In the genomic region with DNA sequence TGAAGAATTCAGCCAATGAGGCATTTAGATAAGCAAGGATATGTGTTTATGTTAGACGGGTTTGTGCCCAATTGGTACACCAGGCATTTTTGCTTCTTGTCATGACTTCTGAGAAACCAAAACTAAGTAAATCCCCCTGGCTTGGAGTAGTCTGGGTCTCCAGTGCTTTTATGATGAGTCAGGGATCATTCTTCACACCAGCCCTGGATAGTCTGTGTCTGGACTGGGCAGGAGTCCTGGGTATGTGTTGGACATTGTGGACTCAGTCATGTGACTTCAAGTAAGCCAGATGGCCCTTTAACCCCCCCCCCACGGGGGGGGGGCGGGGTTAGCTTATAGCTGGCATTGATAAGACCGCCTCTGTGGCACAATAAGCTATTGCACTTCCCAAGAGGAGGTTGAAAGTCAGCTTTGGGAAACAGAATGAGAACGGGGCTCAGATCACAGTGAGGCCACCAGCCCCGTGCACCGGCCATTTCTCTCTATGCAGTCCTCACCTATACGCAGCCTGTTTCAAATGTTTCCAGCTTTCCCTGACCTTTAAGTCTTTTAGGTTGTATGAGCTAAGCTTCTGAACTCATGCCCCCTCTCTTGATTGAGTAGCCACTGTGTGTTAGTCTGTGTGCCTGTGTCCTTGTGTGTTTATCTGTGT, we compare ENCODE assay signal across 7 mouse cellular contexts.
DNase-seq lines count a peak whose midpoint lies in the region; ATAC-seq and TF ChIP-seq lines count a peak whose summit lies in the region.
"Not testable (repeated sequence)": the region's sequence is repeated elsewhere in the genome, so short reads cannot be mapped to it uniquely, and the experiment has no call there.

No protein-coding gene starts in this region.

- not testable (repeated sequence) for H3K4me1 ChIP-seq in hindbrain, embryonic 12.5 days; intestine, embryonic 16.5 days (ENCODE audit: control insufficient read depth, insufficient read depth, low read length); limb, embryonic 13.5 days; lung, embryonic 16.5 days (replicated peaks; ENCODE audit: control insufficient read depth, insufficient read depth, low read length); midbrain, postnatal 0 days (ENCODE audit: insufficient read depth, low read length)

- not testable (repeated sequence) for H3K36me3 ChIP-seq in hindbrain, embryonic 12.5 days; intestine, embryonic 16.5 days (ENCODE audit: control insufficient read depth, insufficient read depth, low read length); limb, embryonic 13.5 days; lung, embryonic 16.5 days (ENCODE audit: control insufficient read depth, insufficient read depth, low read length); midbrain, postnatal 0 days (ENCODE audit: insufficient read depth, low read length)

- H3K9me3 ChIP-seq in hindbrain, embryonic 12.5 days (replicated peaks), result peaks cover 16% of the 10 kb centered on the region
- H3K9me3 ChIP-seq in intestine, embryonic 16.5 days (ENCODE audit: control insufficient read depth, low read length); lung, embryonic 16.5 days (ENCODE audit: control insufficient read depth, low read length); midbrain, postnatal 0 days (ENCODE audit: low read length): not testable (repeated sequence)
- peaks cover 18% of the 10 kb centered on the region for H3K9me3 ChIP-seq in limb, embryonic 13.5 days

- H3K27me3 ChIP-seq in hindbrain, embryonic 12.5 days; intestine, embryonic 16.5 days (replicated peaks; ENCODE audit: control insufficient read depth, insufficient read depth, low read length); limb, embryonic 13.5 days; lung, embryonic 16.5 days (ENCODE audit: control insufficient read depth, insufficient read depth, low read depth, low read length); midbrain, postnatal 0 days (ENCODE audit: insufficient read depth, low read length): not testable (repeated sequence)

- not testable (repeated sequence) for H3K4me2 ChIP-seq in hindbrain, embryonic 12.5 days (replicated peaks); intestine, embryonic 16.5 days (ENCODE audit: low read depth, low read length); limb, embryonic 13.5 days (replicated peaks); lung, embryonic 16.5 days (ENCODE audit: low read depth, low read length); midbrain, postnatal 0 days (ENCODE audit: low read depth, low read length, poor library complexity, severe bottlenecking)

- not testable (repeated sequence) for H3K27ac ChIP-seq in hindbrain, embryonic 12.5 days; intestine, embryonic 16.5 days (ENCODE audit: low read length); limb, embryonic 13.5 days; lung, embryonic 16.5 days (ENCODE audit: low read length); midbrain, postnatal 0 days (ENCODE audit: low read depth, low read length)

- H3K4me3 ChIP-seq in hindbrain, embryonic 12.5 days; intestine, embryonic 16.5 days (ENCODE audit: low read length); limb, embryonic 13.5 days; lung, embryonic 16.5 days (ENCODE audit: low read length); midbrain, postnatal 0 days (ENCODE audit: low read depth, low read length): not testable (repeated sequence)

- H3K9ac ChIP-seq in hindbrain, embryonic 12.5 days; intestine, embryonic 16.5 days (ENCODE audit: low read depth, low read length); limb, embryonic 13.5 days; lung, embryonic 16.5 days (ENCODE audit: low read length); midbrain, postnatal 0 days (replicated peaks; ENCODE audit: low read length, poor library complexity, severe bottlenecking): not testable (repeated sequence)

- TF ChIP-seq CTCF in midbrain, postnatal 0 days (IDR thresholded peaks at IDR 0.05), result not testable (repeated sequence)

- ATAC-seq in hindbrain, embryonic 12.5 days (ENCODE audit: low FRiP score), result peak; percentile 44; the same call in 1 of the 2 replicates
- peak; percentile 49 for ATAC-seq in intestine, embryonic 16.5 days
- peak; percentile 39; the same call in 1 of the 2 replicates for ATAC-seq in limb, embryonic 13.5 days (ENCODE audit: low FRiP score, low read depth)
- peak; percentile 47; the same call in 1 of the 2 replicates for ATAC-seq in lung, embryonic 16.5 days (ENCODE audit: low read depth)
- peak; percentile 45; the same call in 1 of the 2 replicates for ATAC-seq in midbrain, postnatal 0 days (ENCODE audit: low FRiP score)

- 65% methylated on average over 8 of the region's 8 CpGs for WGBS in hindbrain, embryonic 12.5 days
- 68% methylated on average over 8 of the region's 8 CpGs for WGBS in intestine, embryonic 16.5 days
- 69% methylated on average over 8 of the region's 8 CpGs for whole genome bisulfite sequencing in limb, embryonic 13.5 days
- 61% methylated on average over 8 of the region's 8 CpGs for WGBS in lung, embryonic 16.5 days
- WGBS in midbrain, postnatal 0 days, result 67% methylated on average over 8 of the region's 8 CpGs

- peak; percentile 9 for DNase-seq in MN1 (ENCODE audit: low spot score)
- DNase-seq in heart, adult 11 months, result peak; percentile 88
- not testable (repeated sequence) for DNase-seq in midbrain, postnatal 0 days (ENCODE audit: low spot score)
